Mouse (Mus musculus): ENCODE measurements around the gene Rapgef3. TPM values are rescaled to one million over a fixed set of nuclear protein-coding genes. Genes with fewer than 3 reads are reported as not detected.

Gene Rapgef3
- polyA plus RNA-seq, 1 experiment = 6.6 TPM

- Histone ChIP-seq H3K27ac (ENCODE audit: insufficient read depth, low read length) (no peak overlapping the region), H3K4me1 (ENCODE audit: control insufficient read depth, insufficient read depth, low read length) (no peaks in the 10 kb centered on the region), H3K4me3 (ENCODE audit: insufficient read depth, low read length) (no peak overlapping the region)
- TF ChIP-seq CTCF (IDR thresholded peaks at IDR 0.05; ENCODE audit: borderline replicate concordance, insufficient read depth, low read length) (no peak), POLR2A (IDR thresholded peaks at IDR 0.05; ENCODE audit: low read depth, low read length) (no peak)
These were observed 71.2 kb downstream of the Rapgef3 start for GRCm38 (mm10) chr15:97696616-97697015.

Other genes with a start within 250 kb of the Rapgef3 start
- 18.4 and 22.4 TPM in 2 replicates for gene Rpap3, start 62.1 kb downstream of the Rapgef3 start, polyA plus RNA-seq (2011; ENCODE audit: insufficient read length, low read depth, missing spikeins)
- not detected in 2 replicates for gene Endou, start 36.6 kb downstream of the Rapgef3 start, polyA plus RNA-seq (2011; ENCODE audit: insufficient read length, low read depth, missing spikeins)
- gene Slc48a1, start 10.5 kb upstream of the Rapgef3 start, polyA plus RNA-seq (2011; ENCODE audit: insufficient read length, low read depth, missing spikeins) = 136 and 167 TPM in 2 replicates
- 51.8 and 60.1 TPM in 2 replicates for gene Hdac7, start 76.5 kb upstream of the Rapgef3 start, polyA plus RNA-seq (2011; ENCODE audit: insufficient read length, low read depth, missing spikeins)
- gene Vdr, start 142.7 kb upstream of the Rapgef3 start, polyA plus RNA-seq (2011; ENCODE audit: insufficient read length, low read depth, missing spikeins) = 3.4 and 4.8 TPM in 2 replicates
- 29.1 and 32.0 TPM in 2 replicates for gene Tmem106c, start 196.2 kb upstream of the Rapgef3 start, polyA plus RNA-seq (2011; ENCODE audit: insufficient read length, low read depth, missing spikeins)
- gene Col2a1, start 236.7 kb upstream of the Rapgef3 start, polyA plus RNA-seq (2011; ENCODE audit: insufficient read length, low read depth, missing spikeins) = 12.7 and 31.5 TPM in 2 replicates

All from embryonic fibroblast, embryonic 13.5 days (primary cell).